Mouse (Mus musculus): ENCODE measurements around the gene Hivep2.

Hivep2 gene

DNA sequence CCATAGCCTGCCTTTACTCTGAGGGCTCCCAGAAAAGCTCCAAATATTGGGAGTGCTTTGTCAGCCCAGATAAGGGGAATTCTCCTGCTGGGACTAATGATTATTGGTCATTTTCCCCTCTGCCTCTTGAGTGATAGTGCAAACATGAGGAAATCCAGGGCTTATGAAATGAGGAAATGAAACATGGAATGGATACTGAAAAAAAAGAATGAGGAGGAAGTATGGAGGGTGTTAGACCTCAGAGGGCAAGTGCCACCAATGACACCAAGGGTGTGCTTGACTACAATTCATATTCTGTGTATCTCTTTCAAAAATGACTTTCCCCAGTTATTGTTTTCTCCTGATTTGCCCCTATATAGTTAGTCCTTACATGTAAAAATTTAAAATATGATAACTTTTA is 167.1 kb downstream of the Hivep2 start:
- CTCF ChIA-PET: no interaction called here

DNA sequence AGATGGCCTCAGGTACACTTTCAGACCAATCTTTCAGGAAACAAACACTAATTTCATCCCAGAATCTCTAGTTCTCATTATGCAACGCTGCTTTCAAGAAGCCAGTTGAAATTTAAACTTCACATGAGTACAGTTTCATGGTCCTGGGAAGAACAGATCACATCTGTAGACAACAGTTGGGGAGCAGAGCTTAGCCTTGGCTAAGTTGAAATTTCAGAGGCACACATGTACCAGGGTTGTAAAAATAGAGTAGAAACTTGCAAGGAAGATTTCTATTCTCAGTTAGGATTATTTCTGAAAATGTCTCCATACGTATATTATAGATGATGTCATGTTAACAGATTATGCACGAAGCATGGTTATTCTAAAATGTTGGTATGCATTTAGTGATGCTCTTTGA is 172.8 kb downstream of the Hivep2 start:
- CTCF ChIA-PET: no interaction called here

DNA sequence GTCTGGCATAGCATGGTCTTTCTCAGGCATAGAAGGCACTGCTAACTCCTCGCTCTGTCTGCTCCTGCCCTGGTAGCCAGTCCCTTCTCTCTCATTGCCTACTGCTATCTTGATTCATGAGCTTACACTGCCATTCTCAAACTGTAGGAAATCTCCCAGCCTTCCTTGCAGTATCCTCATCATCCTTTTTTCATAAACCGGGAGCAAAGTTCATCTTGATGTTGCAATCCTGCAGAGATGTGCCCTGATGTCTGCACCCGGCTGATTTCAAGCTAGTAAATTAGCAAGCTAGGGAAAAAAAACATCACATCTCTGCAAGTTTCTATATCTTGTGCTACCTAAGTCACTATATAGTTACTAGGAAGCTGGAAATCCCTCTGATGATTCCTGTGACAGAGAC is 179.0 kb downstream of the Hivep2 start:
- CTCF ChIA-PET: interaction anchor here (0.6 kb wide), 2 partner anchors 160 to 270 kb away, joined by 3 read pairs; no protein-coding TSS in a partner anchor

DNA sequence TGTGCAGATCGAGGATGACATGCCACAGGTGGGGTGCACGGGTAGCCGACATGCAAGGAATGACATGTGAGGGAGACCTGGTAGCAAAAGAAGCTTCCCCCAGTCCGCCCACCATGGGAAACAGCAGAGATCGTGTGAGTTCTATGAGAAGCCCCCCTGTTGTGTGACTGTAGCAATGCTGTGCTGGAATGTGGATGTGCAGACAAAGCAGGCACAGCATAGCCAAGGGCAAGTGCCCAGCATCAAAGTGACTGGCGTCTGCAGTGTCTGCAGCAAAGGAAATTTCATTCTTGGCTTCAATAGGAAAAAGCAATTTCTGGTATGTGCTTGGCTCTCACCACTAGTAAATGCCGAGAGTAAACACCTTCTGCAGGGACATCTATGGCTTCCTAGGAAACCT is 199.0 kb downstream of the Hivep2 start:
- CTCF ChIA-PET: no interaction called here

DNA sequence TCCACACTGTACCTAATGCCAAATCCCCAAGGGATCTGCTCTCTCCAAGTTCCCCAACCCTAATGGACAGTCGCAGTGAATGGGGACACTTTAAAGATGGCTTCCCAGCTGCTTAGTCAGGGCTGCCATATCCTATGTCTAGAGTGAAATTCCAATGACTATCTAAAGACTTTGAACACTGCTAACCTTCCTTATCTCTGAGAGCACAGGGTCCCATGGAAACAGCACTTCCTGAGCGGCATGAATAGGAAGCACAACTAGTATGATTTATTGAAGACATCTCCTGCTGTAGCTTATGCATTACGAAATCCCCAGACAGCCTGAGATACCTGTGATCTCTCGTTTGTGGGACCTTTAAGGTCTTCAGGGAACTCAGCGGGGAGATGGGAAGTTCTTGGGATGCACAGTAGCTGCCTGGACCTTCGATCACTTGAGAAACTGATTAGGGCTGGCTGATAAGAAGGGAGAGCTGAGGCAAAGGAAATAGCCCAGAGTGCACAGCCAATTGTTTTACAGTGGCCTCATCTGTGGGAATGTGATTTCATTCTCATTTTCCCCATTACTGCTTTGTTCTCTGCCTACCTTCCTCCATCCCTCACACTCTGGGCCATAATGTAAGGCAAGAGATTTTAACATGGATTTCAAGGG is 202.4 kb downstream of the Hivep2 start:
- CTCF ChIA-PET: no interaction called here

DNA sequence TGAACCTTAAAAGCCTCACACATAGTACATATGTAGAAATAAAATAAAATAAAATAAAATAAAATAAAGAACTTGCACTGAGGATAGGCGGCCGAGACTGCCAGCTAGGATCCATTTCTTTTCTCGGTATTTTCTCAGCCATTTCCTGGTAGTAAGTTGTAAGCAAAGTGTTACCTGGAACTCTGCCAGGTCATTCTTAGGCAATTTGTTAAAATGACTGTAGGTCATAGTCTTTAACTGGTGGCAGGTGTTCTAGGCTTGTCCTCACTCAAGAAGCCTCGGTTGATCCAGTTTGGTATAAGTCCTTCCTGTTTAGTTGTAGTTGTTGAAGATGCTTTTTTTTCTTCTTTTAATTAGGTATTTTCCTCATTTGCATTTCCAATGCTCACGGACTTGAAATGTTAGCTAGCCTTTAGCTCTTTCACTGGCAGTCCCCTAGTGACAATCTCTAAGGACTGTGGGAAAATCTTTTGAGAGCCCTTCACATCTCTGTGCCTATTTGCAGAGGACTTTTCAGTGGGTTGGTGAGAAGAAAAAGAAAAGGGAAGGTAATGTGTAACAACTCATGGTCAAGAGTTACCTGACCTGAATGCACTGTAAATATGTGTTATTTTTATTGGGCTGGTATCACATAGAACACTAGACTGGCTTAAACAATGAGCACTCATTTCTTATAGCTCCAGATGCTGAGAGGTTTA is 203.1 kb downstream of the Hivep2 start:
- CTCF ChIA-PET: no interaction called here

DNA sequence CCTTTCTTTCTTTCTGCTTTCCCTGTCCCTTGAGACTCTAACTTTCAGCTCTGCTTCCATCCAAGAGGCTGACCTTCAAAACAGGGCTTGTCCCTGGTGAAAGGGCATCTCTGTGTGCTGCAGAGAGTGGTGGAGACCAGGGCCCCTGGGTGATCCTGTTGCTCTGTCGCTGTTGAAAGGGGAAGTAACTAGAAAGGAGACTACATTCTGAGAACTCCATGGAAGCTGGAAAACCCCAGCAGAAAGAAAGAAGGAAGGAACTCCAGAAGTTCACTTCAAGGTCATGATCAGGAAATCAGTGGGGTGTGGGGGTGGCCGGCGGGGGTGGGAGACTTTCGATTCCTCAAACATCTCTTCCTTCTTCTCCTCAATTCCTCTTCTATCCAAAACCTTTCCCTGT is 208.2 kb downstream of the Hivep2 start:
- CTCF ChIA-PET: interaction anchor here (0.6 kb wide), 1 partner anchor 52 kb away, joined by 6 read pairs; no protein-coding TSS in a partner anchor

DNA sequence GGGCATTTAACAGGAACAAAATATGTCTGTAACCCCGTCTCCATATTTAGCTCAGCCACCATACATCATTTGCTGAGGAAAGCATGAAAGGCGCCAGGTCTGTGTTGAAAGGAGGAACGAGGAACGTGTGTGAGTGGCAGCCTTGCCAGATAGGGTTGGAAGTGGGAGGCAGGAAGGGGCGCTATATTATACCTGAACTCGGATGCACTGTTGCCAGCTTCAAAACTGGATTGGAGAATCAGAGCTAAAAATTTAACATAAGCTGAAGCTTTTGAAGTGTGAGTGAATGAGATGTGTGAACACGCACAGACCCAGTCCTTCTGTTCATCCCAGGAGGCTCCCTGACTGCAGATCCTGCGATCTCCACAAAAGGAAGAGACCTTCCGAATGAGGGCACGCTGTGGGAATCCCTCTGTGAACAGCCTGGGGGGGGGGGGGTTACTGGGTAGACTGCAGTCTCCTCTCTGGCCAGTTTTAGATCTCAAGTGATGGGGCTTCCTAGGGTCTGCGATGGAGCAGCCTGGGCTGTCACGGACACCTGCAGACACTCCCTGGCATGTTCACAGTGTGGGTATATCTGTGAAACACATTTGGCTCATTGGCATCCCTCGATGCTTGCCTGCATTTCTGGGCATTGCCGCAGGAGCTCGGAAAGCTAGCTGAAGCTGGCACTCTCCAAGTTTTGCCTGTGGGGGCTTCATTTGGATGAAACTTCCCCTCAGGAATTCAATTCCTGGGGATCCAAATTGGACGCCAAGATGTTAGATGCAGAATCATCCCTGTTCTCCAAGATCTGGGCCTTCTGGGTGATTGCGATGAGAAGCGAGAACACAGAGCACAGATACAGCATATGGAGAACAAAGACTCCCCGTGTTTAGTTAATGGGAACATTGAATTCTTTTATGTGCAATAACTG is 213.8 kb downstream of the Hivep2 start:
- CTCF ChIA-PET: interaction anchor here (0.5 to 0.7 kb wide), 2 partner anchors 10 to 122 kb away, joined by 3 to 6 read pairs; no protein-coding TSS in a partner anchor

DNA sequence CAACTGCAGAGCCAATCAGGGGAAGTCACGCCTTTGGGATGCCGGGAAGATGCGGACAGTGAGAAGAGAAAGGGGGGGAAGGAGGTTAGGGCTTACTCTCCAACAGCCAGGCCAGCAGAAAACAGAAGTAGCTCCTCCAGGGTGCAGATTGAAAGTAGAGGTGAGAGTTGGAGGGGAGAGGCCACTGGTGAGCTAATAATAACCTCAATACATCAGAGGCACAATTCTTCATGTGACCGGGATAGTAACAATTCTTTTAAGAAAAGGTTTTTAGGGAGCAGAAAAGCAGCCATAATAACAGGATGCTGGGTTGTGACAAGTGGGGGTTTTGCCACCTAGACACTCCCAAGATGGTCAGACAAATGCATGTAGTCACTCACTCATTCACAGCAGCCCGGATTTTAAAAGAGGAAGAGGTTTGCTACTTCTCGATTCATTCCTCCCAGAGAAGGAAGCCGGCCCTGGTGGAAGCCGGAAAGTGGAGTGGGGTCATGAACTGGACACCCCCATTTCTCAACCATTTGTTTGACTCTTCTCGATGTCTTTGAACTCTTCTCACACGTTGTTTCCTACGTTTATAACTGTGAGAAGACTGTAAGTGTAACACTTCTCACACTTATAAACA is 220.6 kb downstream of the Hivep2 start:
- CTCF ChIA-PET: no interaction called here

DNA sequence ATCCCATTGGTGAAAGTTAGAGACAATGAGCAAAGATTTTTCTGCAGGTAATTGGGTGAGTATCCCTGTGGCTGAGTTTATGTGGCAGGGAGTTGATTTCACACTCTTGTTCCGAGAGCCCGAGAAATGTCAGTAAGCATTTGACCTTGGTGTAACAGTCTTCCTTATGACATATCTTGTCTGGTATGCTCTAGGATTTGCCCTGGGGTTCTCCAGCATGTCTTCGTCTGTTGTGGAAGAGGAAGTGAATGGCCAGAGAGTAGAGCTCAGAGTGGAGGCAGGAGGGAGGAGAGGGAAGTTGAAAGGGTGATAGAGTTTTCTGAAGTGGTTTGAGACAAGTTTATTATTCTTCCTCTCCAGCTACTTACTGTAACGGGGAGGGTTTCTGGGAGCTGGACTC is 223.2 kb downstream of the Hivep2 start:
- CTCF ChIA-PET: no interaction called here

DNA sequence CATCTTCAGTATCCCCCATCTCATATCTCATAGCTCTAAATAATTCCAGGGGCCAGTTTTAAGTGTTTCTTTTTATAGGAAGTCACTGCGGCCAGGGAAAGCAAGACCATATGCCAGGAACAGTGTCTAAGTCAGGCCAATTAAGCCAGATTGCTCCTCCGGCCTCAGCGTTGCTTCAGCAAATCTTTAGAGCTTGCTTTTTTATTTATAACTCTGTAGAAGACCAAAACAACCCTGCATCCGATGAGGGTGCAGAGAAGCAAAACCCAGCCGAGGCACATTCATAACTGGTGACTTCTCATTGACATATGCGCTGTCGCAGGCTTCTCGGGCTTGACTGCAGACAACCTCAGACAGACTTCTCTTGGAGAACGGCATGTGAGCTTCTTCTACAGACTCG is 225.3 kb downstream of the Hivep2 start:
- CTCF ChIA-PET: no interaction called here

DNA sequence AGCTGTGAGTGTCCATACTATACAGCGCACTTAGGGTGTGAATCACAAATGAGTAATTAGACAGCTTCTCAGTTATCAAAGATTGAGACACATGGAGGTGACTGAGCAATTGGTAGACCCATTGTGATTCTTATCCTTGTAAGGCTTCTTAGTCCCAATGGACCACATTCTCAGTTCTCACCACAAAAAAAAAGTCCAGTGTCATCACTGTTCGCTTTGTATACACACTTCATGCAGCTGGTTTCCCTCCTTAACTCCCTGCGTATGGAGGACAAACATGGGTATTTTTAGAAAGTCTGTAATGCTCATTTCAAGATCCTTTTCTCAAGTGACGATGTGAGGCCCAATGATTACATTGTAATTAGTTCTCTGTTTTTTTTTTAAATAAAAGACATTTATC is 226.3 kb downstream of the Hivep2 start:
- CTCF ChIA-PET: no interaction called here

DNA sequence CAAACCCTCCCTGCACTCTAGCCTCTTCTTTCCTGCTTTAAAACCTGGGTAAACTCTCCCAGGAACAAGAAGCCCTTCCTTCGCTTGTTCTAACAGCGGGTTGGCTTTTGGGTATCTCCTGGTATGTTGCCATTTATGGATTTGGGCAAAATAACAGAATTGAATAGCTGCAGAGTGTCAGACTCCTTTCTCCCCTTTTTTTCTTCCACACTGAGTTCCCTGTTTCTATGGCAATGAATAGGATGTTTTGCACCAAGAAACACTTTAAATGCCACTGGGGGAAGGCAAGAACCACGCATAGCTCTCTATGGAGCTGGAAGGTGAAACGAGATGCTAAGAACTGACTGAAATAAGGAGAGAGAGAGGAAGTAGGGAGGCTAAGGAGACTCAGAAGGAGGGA is 227.8 kb downstream of the Hivep2 start:
- CTCF ChIA-PET: no interaction called here

DNA sequence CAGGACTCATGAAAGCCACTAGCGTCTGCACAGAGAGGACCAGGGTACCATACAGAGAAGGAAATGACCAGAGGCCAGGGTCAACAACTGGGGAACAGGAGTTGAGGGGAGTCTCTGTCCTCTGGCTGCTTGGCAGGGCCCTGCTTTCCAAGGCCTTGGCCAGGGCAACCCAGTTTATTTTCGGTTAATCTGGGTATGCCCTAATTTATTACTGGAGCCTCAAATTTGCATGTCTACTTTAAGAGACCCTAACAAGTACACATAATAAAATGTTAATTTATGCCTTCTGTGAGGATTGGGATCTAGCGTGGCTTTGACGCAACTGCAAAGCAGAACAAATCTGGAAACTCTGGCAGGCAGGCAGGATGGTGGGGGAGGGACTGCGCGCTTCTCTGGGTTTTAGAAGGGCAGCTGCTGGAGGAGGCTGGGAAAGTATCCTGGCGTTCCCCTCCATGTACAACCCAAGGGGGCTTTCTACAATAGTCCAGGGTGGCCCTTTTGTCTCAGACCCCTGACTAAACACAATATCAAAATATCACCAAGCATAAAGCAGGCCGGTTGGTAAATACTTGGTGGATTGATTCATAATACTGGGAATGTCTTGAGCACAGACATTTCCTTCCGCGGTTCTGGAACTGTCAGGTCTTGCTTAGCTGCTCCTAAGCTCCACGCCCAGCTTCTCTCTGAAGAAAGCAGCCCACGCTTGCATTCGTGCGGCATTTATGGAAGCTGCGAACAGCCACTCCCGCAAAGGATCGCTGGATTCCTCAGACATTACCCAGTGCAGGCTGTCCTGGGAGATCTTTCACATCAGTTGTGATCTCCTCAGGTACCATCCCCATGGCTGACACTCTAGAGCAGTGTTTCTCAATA is 230.1 kb downstream of the Hivep2 start:
- CTCF ChIA-PET: interaction anchor here (0.7 kb wide), 1 partner anchor 224 kb away, joined by 3 read pairs; no protein-coding TSS in a partner anchor

DNA sequence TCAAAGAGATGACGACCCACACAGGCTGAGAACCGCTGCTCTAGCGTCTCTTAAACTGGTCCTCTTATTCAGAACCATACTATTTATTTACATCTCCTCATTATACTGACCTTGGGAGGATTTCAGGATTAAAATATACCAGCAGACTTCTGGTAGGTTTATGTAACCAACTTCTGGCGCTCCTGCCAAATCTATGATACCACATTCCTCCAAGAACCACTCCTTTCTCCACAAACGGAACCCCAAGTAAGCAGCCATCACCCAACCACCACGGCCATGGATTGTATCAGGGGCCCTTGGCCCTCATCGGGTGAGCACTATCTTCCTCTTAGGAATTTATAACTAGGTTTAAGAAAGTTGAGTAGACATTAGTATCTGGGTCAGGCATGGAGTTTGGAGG is 230.9 kb downstream of the Hivep2 start:
- CTCF ChIA-PET: no interaction called here

DNA sequence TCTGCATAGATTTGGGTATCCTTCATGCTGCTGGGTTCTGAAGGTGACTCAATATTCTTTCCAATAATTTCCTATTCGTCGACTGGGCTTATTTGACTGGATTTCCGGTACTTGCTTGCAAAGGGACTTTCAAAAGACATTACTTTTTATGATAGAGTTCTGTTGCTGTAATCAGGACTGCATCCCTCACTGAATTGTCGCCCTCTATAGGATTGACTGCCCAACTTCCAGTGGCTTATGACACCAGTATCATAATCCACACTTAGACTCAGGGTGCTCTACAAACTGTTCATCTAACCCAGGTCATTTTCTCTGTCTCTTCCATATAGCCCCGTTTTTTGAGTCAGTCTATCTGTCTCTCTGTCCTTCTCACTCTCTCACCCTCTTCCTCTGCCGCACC is 231.4 kb downstream of the Hivep2 start:
- CTCF ChIA-PET: no interaction called here

DNA sequence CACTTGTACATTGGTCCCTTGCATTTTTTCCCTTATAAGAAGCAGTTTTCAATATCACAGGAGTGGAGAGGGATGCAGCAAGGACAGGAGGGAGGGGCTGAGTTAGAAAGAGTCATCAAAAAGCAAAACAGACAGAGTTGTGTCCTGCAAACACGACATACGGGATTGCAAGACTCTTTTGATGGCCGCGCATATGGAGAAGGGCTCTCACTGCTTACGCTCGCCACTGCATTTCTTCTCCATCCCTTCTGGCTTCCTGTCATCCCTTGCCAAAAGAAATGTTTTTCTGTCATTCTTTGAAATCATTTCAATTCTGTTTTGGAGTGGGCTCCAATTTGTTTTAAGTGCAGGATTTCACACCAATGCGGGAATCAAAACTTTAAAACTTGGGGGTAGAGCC is 233.5 kb downstream of the Hivep2 start:
- CTCF ChIA-PET: no interaction called here

DNA sequence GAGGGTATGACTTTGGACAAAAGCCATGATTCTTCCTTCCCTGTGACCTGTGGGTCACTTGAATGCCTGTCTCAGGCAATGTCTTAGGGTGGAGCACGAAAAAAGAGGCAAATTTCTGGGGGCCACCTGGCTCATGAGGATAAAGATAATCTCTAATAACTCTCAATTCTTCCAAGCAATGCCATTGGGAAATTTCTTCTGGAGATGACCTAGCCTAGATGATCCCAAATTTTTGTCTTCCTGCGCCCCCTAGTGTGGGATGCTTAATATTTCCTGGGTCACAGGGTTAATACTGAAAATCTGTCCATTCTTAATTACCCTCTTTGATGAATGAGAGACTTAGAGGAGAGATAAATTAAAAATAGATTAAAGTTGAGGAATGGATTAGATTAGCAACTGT is 234.4 kb downstream of the Hivep2 start:
- CTCF ChIA-PET: no interaction called here
